Mouse (Mus musculus): ENCODE data around the gene Psenen.

Gene Psenen

DNA sequence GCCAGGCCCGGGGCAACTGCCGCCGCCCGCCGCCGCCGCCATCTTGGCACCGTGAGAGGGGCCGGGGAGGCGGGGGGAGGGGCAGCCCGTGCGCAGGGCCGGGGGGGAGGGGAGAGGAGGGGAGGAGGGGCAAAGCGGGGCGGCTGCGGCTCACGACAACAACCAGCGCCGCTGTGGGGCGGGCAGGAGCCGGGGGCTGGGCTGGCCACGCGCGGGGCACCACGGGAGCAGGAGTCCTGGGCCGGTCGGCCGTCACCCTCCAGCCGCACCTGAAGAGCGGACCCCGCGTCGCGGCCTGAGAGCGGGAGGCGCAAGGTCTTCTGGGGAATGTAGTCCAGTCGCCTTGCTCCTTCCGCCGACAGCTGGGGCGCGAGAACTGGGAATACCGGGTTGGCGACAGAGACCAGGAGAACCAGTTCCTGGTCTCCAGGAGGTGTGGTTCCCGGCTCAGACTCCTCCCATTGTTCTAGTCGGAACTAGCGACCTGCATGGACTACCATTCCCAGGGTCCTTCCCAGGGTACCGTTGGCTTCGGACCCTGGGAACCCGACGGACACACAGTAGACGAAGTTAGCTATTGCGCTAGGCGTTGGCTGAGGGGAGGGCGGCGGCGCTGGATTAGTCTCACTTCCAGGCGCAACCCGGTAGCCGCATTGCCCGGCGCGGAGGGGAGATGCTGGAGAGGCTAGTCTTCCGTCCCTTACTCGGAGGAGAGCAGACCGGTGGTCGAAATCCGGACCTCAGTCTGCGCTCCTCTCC, 25.4 kb upstream of the Psenen start, which contains the start of gene Kmt2b:
TSS of gene Kmt2b (minus strand) at position 51 of the 759 bp plus-strand sequence.
- DNase-seq (ENCODE audit: extremely low spot score, low spot score): peak; percentile 97

DNA sequence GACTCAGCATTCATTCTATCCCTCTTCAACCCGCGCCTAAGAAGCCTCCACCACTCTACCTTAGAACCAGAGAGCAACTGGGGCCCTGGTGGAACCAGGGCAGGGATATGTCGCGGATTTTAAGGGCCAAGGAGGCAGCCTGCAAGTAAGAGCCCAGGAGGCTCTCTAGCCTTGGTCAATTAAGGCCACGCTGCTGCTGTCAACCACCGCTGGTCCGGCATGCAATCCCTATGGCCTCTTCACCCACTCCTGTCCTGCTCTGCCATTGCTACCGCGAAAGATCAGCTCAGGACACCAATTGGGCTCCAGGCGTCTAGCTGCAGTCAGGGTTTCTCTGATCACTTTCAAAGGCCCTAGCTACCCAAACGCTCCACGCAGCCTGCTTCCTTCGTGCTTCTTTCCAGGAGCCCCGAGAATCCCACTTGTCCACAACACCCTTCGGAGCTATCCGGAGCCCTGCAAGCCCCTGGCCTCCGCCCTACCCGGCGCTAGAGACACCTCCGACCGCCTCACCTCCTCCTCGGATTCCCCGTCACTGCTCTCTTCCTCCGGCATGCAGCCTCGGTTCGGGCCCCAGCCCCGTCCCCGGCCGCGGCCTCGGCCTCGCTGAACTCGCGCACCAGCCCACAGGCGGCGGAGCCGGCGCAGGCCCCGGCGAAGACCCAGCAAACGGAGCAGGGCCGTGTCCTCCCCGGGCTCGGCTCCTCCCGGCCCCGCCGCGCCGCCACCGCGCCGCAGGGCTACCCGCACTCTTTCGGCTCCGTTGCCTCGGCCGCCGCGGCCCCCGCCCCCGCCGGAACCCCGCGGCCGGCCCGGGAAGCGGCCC, 24.6 kb upstream of the Psenen start:
- DNase-seq (ENCODE audit: extremely low spot score, low spot score): peak; percentile 74

DNA sequence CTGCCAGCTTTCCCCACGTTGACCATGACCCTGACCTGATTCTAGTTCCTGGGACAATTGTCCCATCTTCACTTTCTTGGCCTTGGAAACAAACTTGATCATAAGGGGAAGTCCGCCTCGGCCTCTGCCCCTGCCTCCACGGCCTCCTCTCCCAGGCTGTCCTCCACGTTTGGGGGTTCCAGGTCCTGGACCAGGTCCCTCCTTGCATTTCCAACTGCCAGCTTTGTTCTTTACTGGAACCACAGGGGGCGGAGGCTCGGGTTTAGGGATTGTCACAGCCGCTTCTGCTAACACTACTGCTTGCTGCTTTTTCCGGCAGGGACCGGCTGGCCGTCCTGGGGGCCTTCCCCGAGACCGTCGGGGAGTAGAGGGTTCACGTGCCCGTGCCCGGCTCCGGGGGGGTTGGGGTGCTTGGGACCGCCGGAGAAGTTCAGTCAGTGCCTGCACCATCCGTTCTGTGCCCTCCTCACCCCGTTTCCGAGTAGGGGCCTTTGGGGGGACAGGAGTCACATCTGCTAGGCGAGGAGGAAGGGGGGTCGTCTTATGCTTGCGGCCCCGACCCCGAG, 23.1 kb upstream of the Psenen start:
- no peak for DNase-seq (ENCODE audit: extremely low spot score, low spot score)

DNA sequence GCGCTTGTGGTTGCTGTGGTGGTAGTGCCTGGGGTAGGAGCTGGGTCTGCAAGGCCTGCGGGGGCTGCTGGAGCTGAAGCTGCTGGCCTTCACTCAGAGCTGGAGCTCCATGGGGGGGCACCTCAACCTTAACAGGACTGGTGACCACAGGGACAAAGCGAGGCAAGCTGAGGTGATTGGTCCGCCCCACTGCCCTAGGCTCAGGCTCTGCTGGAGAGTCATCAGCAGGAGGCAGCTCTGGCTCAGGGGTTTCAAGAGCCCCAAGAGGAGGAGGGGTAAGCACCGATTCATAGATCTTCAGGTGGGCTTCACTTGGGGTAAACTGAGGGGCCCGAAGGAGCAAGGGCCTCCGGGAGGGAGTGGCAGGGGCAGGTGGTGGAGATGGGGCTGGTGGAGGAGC, 21.7 kb upstream of the Psenen start:
- DNase-seq (ENCODE audit: extremely low spot score, low spot score): no peak

DNA sequence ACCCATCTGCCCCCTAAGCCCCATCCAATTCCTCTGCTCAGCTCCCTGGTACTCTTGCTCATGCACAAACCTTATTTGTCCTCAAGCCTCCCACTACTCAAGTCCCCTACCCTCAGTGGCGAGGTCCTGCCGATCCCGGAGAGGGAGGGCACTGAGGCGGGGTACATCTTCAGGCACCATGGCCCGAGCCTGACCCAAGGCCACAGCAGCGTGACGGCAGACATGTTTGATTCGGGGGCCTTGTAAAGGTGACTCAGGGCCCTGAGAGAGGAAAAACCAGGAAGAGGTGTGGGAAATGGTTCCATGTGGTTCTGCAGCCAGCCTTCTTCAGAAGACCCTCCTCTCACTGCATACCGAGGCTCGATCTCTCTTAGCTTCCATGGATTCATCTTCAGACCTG, 20.9 kb upstream of the Psenen start:
- no peak for DNase-seq (ENCODE audit: extremely low spot score, low spot score)

DNA sequence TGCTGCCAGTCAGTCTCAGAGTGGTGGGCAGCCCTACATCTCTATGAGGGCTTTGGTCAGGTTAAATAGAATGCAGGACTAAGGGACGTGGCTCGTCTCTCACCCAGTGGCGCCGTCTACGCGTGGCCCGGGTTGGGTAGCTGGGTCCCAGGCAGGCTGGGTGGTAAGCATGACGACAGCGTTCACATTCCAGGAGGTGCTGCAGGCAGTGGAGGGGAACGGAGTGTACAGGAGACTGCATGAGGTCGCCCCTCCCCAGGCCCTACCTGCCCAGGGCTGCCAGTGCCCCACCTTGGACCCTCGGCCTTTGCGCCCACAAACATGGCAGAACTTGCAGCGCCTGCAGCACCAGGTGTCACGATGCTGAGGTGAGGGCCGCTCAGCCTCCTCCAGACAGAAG, 18.1 kb upstream of the Psenen start:
- no peak for DNase-seq (ENCODE audit: extremely low spot score, low spot score)

DNA sequence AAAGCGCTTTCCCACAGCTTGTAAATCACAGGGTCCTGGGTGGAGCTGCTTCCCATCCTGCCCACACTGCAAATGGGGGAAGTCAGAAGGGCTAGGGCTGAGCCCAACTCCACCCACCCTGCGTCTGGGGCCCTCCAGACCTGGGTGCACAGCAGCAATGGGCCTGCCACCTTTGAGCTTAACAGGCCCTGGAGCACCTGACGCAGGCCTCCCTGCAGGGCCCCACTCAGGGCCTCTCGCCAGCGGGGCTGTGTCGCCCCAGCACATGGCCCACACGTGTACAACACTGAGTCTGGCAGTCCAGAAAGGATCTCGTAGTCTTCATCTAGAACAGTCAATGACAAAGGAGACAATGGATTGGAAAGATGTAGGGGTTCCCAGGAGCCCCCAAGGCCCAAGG, 16.5 kb upstream of the Psenen start:
- no peak for DNase-seq (ENCODE audit: extremely low spot score, low spot score)

DNA sequence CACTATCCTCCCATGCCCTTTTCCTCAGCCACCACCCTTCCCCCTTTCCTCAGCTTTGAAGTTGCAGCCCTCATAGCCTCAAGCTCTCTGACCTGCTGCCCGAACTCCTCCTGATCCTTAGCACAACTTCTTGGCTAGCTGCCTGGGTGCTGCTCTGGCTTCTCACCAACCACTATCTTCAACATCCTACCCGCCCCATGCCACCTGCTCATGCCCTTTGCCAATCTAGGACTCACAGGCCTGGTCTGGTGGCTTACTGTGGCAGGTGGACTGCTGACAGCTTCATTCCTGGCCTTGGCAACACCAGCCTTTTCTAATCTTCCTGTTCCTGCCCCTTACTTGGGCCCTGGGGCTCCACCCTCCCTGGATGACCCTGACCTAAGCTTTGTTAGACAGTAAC, 9.5 kb upstream of the Psenen start:
- no peak for DNase-seq (ENCODE audit: extremely low spot score, low spot score)

DNA sequence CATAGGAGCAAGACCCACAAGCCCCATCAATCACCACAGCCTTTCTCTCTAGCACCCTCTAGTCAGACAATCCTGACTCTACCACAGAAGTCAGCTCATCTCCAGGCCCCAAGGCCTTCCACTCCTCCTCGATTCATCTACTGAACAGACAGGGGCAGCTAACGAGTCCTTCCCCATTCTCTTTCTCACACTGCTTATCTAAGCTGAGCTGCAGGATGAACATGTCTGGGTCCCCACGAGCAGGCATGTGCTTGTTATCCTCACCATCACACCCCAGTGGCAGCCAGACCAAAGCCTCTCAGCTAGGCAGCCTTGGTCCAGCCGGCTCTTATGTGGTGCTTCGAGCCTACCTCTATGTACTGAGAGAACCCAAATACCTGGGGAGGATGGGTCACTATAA, 9.0 kb upstream of the Psenen start:
- DNase-seq (ENCODE audit: extremely low spot score, low spot score): no peak

DNA sequence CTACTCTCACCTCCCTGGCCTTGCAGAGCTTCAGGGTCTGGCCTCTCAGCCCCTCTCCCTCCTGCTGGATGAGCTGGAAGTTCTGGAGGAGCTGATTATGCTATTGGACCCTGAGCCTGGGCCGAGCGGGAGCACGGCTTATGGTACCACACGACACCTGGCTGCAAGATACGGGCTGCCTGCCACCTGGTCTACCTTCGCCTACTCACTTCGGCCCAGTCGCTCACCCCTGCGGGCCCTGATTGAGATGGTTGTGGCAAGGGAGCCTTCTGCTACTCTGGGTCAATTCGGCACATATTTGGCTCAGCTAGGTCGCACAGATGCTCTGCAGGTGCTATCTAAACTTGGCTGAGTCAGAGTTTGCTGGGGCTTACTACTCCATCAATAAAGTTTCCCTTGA, 4.1 kb upstream of the Psenen start:
- DNase-seq (ENCODE audit: extremely low spot score, low spot score): no peak

DNA sequence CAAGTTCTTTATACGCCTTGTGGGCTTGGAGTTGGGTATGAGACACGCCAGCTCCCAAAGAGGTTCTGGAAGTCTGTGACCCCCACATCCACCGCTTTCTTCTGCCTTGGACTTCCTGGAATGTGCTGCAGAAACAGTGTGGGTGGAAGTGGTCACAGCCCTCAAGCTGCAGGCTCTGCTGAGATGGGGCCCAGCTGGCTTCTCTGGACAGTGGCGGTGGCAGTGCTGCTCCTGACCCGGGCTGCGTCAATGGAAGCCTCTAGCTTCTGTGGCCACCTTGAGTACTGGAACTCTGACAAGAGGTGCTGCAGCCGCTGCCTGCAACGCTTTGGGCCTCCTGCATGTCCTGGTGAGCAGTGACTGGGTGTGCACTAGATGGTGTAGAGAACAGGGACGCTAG, 2.6 kb upstream of the Psenen start:
- no peak for DNase-seq (ENCODE audit: extremely low spot score, low spot score)

DNA sequence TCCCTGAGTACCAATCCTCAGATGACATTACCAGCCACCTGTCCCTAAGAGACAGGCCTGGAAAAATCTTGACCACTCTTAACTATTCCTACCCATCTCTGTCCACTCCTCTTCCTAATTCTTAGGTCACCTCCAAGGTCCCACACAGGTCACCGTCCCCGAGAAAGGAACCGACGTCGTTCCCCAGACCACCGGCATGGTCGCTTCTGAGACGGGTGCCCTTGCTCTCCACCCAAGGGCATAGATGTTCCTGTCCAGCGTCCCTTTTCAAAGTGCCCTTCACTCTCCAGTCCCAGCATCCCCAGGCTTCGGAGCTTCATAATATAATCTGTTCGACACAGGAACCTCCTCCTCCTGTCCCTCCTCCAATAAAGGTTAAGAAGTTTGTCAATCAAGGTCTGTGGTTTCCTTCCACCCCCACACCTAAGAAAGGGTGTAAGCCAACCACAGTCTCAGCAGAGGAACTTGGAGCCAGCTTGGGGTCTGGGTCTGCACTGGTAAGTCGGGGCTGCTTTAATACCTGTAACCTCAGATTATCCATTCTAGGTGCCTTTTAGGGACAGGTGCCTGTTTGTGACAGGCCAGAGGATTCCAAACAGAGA, 1.6 kb upstream of the Psenen start, which contains the start of gene Igflr1:
TSS of gene Igflr1 (plus strand) at position 458 of the 602 bp plus-strand sequence.
- no peak for DNase-seq (ENCODE audit: extremely low spot score, low spot score)

DNA sequence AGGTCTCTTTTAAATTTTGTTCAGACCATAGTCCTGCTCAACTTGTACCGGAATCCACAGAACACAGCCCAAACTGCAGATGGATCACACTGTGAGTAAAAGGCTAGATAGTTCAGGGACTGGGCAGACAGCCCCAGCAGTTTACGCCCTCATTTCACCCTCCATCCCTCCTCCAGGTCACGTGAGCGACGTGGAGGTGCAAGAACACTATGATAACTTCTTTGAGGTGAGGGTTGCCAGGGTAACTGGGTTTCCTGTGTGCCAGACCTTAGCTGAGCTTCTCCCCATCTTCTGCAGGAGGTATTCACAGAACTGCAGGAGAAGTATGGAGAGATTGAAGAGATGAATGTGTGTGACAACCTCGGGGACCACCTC, 466 bp upstream of the Psenen start:
- DNase-seq (ENCODE audit: extremely low spot score, low spot score): no peak

DNA sequence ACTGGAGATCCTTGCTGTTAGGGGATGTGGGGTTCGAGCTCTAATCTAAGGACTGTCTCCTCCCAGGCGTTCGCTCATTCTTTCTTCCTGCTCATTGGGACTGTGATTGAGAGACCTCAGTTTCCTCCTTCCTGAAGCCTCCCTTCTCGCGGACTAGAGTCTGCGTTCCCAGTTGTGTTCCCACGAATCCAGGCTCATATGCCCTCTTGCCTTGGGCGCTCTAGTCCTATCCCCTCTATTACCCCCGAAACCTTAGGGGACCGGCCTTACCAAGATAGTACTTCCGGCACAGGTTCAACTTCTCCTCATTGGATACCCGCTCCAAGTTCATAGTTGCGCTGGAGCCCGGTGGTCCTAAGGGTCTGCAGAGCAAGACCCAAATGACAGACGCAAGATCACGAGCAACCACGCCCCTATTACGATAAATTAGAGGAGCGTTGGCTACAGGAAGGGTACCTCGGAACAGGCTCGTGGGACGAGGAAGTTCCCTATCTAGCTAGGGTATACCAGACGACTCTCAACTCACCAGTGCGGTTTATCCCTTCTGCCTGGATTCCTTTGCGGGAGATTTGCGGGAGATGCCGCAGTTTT, 806 bp downstream of the Psenen start:
- DNase-seq (ENCODE audit: extremely low spot score, low spot score): peak; percentile 48

DNA sequence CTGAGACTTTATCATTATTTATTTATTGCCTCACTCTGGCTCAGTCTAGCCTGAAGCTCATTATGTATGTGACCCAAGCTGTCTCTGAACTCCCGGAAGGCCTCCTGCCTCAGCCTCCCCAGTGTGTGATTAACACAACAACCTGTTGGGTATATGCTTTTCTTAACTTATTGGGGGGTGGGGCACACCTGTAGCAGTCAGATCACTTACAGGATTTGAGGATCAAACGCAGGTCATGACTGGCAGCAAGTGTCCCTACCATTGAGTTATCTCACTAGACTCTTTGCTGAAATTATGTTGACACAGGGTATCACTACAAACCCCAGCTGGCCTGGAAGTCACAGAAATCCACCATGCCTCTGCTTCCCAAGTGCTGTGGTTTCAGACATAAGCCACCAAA, 3.1 kb downstream of the Psenen start:
- DNase-seq (ENCODE audit: extremely low spot score, low spot score): no peak

DNA sequence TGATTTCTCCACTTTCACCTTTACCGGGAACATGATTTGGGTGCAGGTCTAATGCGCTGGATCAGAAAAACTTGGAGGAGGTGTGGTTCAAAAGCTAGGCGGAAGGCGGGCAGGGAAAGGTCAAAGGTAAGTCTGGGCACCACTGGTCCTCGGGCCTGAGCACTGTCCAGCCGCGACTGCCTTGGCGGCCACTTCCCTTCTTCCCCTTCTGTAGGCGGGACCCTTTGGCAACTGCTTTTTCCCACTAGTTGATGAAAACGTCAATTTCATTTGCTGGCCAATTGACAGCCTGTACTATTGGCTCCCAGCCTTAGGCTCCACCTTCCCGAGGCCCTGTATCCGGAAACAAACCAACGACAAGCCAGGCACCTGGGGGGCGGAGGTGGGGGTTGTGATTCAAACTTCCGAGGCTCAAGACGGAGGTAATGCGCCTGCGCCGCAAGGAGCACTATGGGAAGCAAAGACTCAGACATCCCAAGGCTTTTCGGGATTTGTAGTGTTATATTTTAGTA, 3.9 kb downstream of the Psenen start, which contains the start of gene Lin37:
TSS of gene Lin37 (minus strand) at position 396 of the 512 bp plus-strand sequence.
- DNase-seq (ENCODE audit: extremely low spot score, low spot score): peak; percentile 88

DNA sequence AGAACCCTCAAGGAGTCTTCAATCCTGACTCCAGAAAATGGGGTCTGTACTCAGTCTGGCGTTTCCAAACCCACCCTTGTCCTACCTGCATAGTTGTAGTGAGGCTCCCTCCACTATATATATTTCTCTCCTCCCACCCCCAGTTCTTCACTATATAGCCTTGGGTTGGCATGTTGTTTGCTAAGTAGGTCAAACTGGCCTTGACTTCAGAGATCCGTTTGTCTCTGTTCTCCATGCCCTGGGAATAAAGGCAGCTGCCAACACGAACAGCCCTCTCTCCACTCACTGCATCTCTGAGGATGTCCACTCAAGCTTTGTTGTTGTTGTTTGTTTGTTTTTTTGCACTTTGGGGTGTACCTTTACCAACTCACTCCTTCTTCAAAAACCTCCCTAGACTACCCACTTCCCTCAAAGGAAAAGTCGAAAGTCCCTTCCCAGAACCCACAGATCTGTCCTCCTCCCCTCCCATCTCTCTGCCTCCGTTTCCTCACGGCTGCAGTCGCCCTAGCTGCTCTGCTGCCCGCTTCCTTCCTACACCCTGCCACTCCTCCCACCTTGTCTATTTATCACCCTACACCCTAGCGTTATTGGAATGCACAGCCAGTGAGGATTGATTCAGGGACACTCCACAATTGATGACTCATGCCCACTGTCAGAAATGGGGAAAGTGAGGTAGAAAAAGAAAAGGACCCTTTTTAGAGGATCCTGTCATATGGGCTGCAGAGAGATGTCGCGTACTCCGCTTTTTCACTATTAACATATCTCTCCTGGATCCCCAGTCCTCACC, 4.6 kb downstream of the Psenen start:
- no peak for DNase-seq (ENCODE audit: extremely low spot score, low spot score)

DNA sequence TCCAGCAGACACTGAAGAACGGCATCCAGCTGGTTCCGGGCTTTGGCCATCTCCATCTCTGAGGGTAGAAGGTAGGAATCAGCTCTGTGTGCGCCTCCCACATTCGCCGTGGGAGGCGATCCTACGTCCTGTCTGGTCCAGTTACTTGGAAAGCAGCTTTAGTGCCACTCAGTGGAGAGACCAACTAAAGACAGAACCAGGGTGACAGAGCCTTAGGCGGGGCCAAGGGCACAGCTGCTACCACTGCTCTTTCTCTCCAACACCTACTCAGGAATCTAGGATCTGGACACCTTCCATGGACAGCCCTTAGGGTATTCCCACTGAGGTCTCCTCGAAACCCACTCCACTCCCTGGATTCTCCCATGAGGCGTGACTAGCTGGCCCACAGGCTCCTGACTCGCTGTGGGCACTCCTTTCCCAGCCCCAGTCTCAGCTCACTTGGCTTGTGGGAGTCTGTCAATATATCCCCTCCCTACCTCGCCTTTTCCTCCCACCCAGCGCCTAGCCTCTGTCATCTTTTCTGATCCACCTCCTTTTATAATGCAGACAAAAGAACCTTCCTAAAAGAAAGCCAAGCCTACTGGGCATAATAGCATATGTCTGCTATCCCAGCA, 5.4 kb downstream of the Psenen start:
- DNase-seq (ENCODE audit: extremely low spot score, low spot score): no peak

DNA sequence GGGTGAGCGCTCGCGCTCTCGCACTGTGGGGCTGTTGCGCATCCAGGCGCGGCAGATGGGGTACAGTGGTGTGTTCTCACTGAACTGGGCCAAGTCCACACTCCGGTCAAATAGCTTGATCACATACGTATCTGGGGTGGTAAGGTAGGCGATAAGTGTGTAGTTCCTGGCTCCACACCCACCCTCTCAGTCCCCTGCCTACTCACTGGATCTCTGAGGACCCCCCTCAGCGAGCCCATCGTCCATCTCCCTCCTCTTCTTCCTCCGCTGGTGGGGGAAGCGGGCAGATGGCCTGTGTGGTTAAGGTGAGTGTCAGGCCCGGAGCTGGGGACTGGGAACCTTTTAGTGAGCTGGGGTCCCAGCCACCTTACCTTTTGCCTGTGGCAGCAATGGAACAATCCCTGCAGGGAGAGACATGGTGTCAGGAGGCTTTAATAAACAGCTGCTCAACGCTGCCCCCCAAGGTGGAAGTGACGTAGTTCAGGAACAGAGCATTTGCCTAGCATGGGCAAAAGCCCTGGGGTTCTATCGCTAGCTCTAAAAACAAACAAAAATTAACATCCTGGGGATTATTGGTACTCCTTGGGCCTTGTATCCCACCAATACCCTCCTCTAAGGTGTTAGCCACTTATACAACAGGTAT, 6.4 kb downstream of the Psenen start:
- no peak for DNase-seq (ENCODE audit: extremely low spot score, low spot score)

All from neural tube, embryonic 10.5 days (tissue).